Mouse (Mus musculus) myocyte (in vitro differentiated cells): ENCODE data around the gene Tcf12. TPM values are rescaled to one million over a fixed set of nuclear protein-coding genes. Genes with fewer than 3 reads are reported as not detected.

Source experiments
- H3K27me3 ChIP-seq: one replicate; pipeline ENCODE4 v1.6.1; 2011; ENCODE audit not compliant: control insufficient read depth, insufficient read depth, insufficient read length
- H3K36me3 ChIP-seq: one replicate; pipeline ENCODE4 v1.6.1; 2011; ENCODE audit not compliant: control insufficient read depth, insufficient read depth
- H3K4me2 ChIP-seq: one replicate; pipeline ENCODE4 v1.6.1; 2011; ENCODE audit warnings: low read depth, control low read depth
- H3K4me3 ChIP-seq: one replicate; pipeline ENCODE4 v1.5.1; 2011; ENCODE audit warnings: mild to moderate bottlenecking, control low read depth, moderate library complexity
- H3K79me2 ChIP-seq: one replicate; pipeline ENCODE4 v1.6.1; 2011; ENCODE audit not compliant: control insufficient read depth, insufficient read depth
- H3ac ChIP-seq: one replicate; pipeline ENCODE4 v1.6.1; 2011; ENCODE audit not compliant: control insufficient read depth, insufficient read length
- CEBPB ChIP-seq: IDR thresholded peaks from 2 replicates; pipeline ENCODE4 v1.6.1; 2011; ENCODE audit warnings: mild to moderate bottlenecking, moderate library complexity; ENCODE audit not compliant: poor library complexity, insufficient read depth, severe bottlenecking
- E2F4 ChIP-seq: IDR thresholded peaks from one replicate; pipeline ENCODE4 v1.6.1; 2011; ENCODE audit warnings: mild to moderate bottlenecking, control low read depth, moderate library complexity; ENCODE audit not compliant: insufficient read depth
- MAX ChIP-seq: IDR thresholded peaks from one replicate; pipeline ENCODE4 v1.6.1; 2011; ENCODE audit warnings: low read depth, mild to moderate bottlenecking, control low read depth
- MYOD1 ChIP-seq, 3 experiments: IDR thresholded peaks; one replicate each; pipeline ENCODE4 v1.6.1; 2011; ENCODE audit warnings: control low read depth in 2 of 3, low read depth in 2 of 3, mild to moderate bottlenecking in 2 of 3, moderate library complexity in 1 of 3; ENCODE audit not compliant: insufficient read length in 2 of 3, control insufficient read depth in 1 of 3
- MYOG ChIP-seq, 3 experiments: IDR thresholded peaks; one replicate each; pipeline ENCODE4 v1.6.1; 2011; ENCODE audit warnings: control low read depth in 2 of 3, low read depth in 2 of 3, mild to moderate bottlenecking in 2 of 3; ENCODE audit not compliant: insufficient read length in 2 of 3, control insufficient read depth in 1 of 3, insufficient read depth in 1 of 3
- POLR2A ChIP-seq: IDR thresholded peaks from one replicate; pipeline ENCODE4 v1.6.1; 2011; ENCODE audit warnings: low read depth, mild to moderate bottlenecking, control low read depth, moderate library complexity; ENCODE audit not compliant: insufficient read length
- POLR2AphosphoS2 ChIP-seq: IDR thresholded peaks from one replicate; pipeline ENCODE4 v1.6.1; 2011; ENCODE audit warnings: low read depth, control low read depth; ENCODE audit not compliant: insufficient read length
- REST ChIP-seq: IDR thresholded peaks from one replicate; pipeline ENCODE4 v1.6.1; 2011; ENCODE audit warnings: mild to moderate bottlenecking, control low read depth, moderate library complexity; ENCODE audit not compliant: insufficient read depth, insufficient read length
- SRF ChIP-seq: IDR thresholded peaks from one replicate; pipeline ENCODE4 v1.6.1; 2011; ENCODE audit warnings: low read depth; ENCODE audit not compliant: control insufficient read depth, insufficient read length
- TCF12 ChIP-seq: IDR thresholded peaks from one replicate; pipeline ENCODE4 v1.6.1; 2011; ENCODE audit warnings: mild to moderate bottlenecking, control low read depth; ENCODE audit not compliant: poor library complexity, insufficient read depth, severe bottlenecking
- TCF3 ChIP-seq: IDR thresholded peaks from one replicate; pipeline ENCODE4 v1.6.1; 2011; ENCODE audit warnings: low read depth, control low read depth; ENCODE audit not compliant: insufficient read length
- USF1 ChIP-seq: IDR thresholded peaks from one replicate; pipeline ENCODE4 v1.6.1; 2011; ENCODE audit warnings: low read depth, mild to moderate bottlenecking, control low read depth, moderate library complexity
- polyA plus RNA-seq: library from polyadenylated mRNA; unstranded; fragments of >200 nt; fragmentation: generic; extraction: Trizol; gene quantifications from one replicate; pipeline ENCODE4 v1.2.1, GENCODE M21; 2012; ENCODE audit warnings: missing spikeins

Gene Tcf12
- polyA plus RNA-seq, 1 experiment, result 34.6 TPM

- Histone ChIP-seq H3K4me2 (no peak overlapping the region), H3K27me3 (no peaks in the 10 kb centered on the region), H3ac (no peak overlapping the region), H3K79me2 (peaks cover under 1% of the 10 kb centered on the region), H3K4me3 (no peak overlapping the region), H3K36me3 (peaks cover 44% of the 10 kb centered on the region)
- TF ChIP-seq TCF12, result no peak
Measured at GRCm38 (mm10) chr9:71879972-71880371, 231.7 kb downstream of the Tcf12 start.

DNA sequence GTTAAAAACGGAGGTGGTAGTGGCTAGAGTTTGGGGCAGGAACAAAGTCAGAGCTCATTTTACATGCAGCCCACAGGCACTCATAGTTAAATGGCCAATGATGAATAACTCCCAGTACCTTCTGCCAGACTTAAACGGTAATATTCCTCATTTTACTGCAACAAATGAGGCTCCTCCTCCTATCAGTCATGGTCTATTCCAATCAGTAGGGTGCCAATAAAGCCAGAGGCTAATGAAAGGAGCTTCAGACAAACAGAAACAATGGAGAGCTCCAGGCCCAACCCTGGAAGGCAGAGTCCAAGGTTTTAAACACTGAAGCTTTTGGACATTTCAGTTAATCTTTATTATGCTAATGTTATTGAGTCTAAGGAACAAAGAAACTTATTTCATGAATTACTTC lies 232.3 kb downstream of the Tcf12 start:
- Histone ChIP-seq H3K36me3 (peaks cover 44% of the 10 kb centered on the region), H3K27me3 (no peaks in the 10 kb centered on the region), H3K4me3 (no peak overlapping the region), H3ac (no peak overlapping the region), H3K4me2 (no peak overlapping the region), H3K79me2 (no peaks in the 10 kb centered on the region)
- TF ChIP-seq CEBPB, result no peak

DNA sequence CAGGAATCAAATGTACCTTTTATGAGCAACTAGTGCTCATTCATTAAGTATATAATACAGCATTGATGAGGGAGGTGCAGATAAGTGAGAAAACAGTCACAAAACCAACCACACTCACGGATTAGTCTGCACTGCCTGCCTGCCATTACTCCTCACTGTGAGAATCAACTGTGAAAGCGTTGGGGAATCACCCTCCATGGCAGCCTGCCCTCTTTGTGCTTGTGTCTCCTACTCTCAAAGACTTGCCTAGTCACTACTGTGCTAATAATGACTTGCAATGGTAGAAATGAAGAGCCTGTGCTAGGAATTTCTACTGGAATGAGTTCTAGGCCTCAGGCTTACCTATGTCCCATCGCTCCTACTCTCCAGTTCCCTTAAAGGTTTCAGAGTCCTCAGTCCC lies 233.8 kb downstream of the Tcf12 start:
- Histone ChIP-seq H3K36me3 (peaks cover 35% of the 10 kb centered on the region), H3K27me3 (no peaks in the 10 kb centered on the region), H3K4me3 (no peak overlapping the region), H3K4me2 (no peak overlapping the region), H3K79me2 (no peaks in the 10 kb centered on the region), H3ac (no peak overlapping the region)
- TF ChIP-seq SRF (no peak), USF1 (no peak), MYOD1 (IDR thresholded peaks at IDR 0.05; ENCODE audit: control insufficient read depth in 1 of 3, insufficient read length in 2 of 3, low read depth in 2 of 3) (no peak), E2F4 (no peak), CEBPB (no peak), TCF3 (no peak), POLR2A (no peak), MAX (no peak), MYOG (IDR thresholded peaks at IDR 0.05; ENCODE audit: control insufficient read depth in 1 of 3, insufficient read depth in 1 of 3, insufficient read length in 2 of 3, low read depth in 2 of 3) (no peak), POLR2AphosphoS2 (no peak), TCF12 (no peak), REST (no peak)

DNA sequence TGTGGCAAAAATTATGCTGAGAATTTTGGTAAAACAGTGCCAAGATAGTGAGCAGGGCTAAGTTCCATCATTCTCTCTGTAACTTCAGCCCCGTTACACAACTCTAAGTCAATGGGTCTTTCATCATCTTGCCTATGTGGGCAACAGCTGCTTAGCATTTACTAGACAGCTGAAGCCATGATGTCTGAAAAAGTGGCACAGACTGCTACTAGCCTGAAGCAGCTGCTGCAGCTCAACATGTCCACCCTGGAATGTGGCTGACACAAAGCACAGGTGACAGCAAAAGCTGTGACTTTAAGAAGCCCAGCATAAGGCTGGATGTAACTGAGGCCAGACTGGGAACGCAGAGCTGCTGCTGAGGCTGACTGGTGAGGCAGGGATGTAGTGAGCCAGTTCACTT lies 236.9 kb downstream of the Tcf12 start:
- H3K79me2 ChIP-seq, result no peaks in the 10 kb centered on the region
- no peaks in the 10 kb centered on the region for H3K27me3 ChIP-seq
- TF ChIP-seq MYOD1 (IDR thresholded peaks at IDR 0.05; ENCODE audit: control insufficient read depth in 1 of 3, insufficient read length in 2 of 3, low read depth in 2 of 3), result peak; percentile 100
- TF ChIP-seq POLR2AphosphoS2, result no peak
- TF ChIP-seq SRF, result no peak
- TF ChIP-seq E2F4, result no peak
- TF ChIP-seq TCF12, result peak; percentile 100
- no peak for TF ChIP-seq USF1
- no peak for TF ChIP-seq REST
- no peak for TF ChIP-seq MAX
- peak; percentile 99 to 100 (median 100) for TF ChIP-seq MYOG (IDR thresholded peaks at IDR 0.05; ENCODE audit: control insufficient read depth in 1 of 3, insufficient read depth in 1 of 3, insufficient read length in 2 of 3, low read depth in 2 of 3)
- TF ChIP-seq POLR2A, result peak; percentile 35
- TF ChIP-seq TCF3, result peak; percentile 99
- TF ChIP-seq CEBPB, result peak; percentile 92
- no peak overlapping the region for H3K4me3 ChIP-seq
- peaks cover 16% of the 10 kb centered on the region for H3K36me3 ChIP-seq
- no peak overlapping the region for H3ac ChIP-seq
- H3K4me2 ChIP-seq, result no peak overlapping the region

GRCm38 (mm10) chr9:71874035-71874572 lies 237.6 kb downstream of the Tcf12 start:
- H3ac ChIP-seq, result no peak overlapping the region
- H3K27me3 ChIP-seq, result no peaks in the 10 kb centered on the region
- H3K4me2 ChIP-seq, result no peak overlapping the region
- H3K4me3 ChIP-seq, result no peak overlapping the region
- TF ChIP-seq E2F4 (no peak), MYOD1 (IDR thresholded peaks at IDR 0.05; ENCODE audit: control insufficient read depth in 1 of 3, insufficient read length in 2 of 3, low read depth in 2 of 3) (no peak), MAX (no peak), POLR2A (no peak), SRF (no peak), TCF3 (no peak), POLR2AphosphoS2 (no peak), MYOG (IDR thresholded peaks at IDR 0.05; ENCODE audit: control insufficient read depth in 1 of 3, insufficient read depth in 1 of 3, insufficient read length in 2 of 3, low read depth in 2 of 3) (no peak), CEBPB (no peak), TCF12 (no peak), REST (no peak), USF1 (no peak)
- peaks cover 19% of the 10 kb centered on the region for H3K36me3 ChIP-seq
- H3K79me2 ChIP-seq, result no peaks in the 10 kb centered on the region
